Comparison of ENCODE assay signal across 8 mouse cellular contexts in genomic region chr3:63964100-63964921, GRCm38 (mm10). TPM values are rescaled to one million over a fixed set of nuclear protein-coding genes. Genes with fewer than 3 reads are reported as not detected.
A peak's percentile ranks its signal among the peaks of the same experiment; 100 is the strongest.
DNase-seq lines count a peak whose midpoint lies in the region; ATAC-seq lines count a peak whose summit lies in the region.

Gene Slc33a1 (minus strand): TSS chr3:63964768.

- under 1% methylated on average over 69 of the region's 69 CpGs for WGBS in hindbrain, embryonic 12.5 days

- H3K9me3 ChIP-seq in hindbrain, embryonic 12.5 days (replicated peaks): no peaks in the 10 kb centered on the region

- peak within 1 kb of the TSS; percentile 81 for H3K9ac ChIP-seq in hindbrain, embryonic 12.5 days

- peak within 1 kb of the TSS; percentile 88 for H3K27ac ChIP-seq in hindbrain, embryonic 12.5 days

- DNase-seq in NIH3T3 (ENCODE audit: low read depth): peak; percentile 100
- DNase-seq in cerebellum, postnatal 10 days: peak; percentile 100
- peak; percentile 98 to 99 for DNase-seq in frontal cortex, postnatal 10 days (ENCODE audit: low spot score in 2 of 2)
- peak; percentile 100 for DNase-seq in layer of hippocampus, postnatal 14 days (ENCODE audit: low spot score in 2 of 2)
- peak; percentile 100 for DNase-seq in lung, postnatal 14 days
- peak; percentile 100 for DNase-seq in retina, adult 2 months (ENCODE audit: low read depth, low spot score)
- DNase-seq in thymus, postnatal 36 days: peak; percentile 95 to 96

- H3K4me1 ChIP-seq in hindbrain, embryonic 12.5 days: peaks cover 23% of the 10 kb centered on the region

- H3K27me3 ChIP-seq in hindbrain, embryonic 12.5 days: peaks cover 12% of the 10 kb centered on the region; the same call in 1 of the 2 replicates

- H3K4me3 ChIP-seq in hindbrain, embryonic 12.5 days: peak within 1 kb of the TSS; percentile 71

- peak; percentile 98 for ATAC-seq in hindbrain, embryonic 12.5 days (ENCODE audit: low FRiP score)

- H3K4me2 ChIP-seq in hindbrain, embryonic 12.5 days (replicated peaks): peak within 1 kb of the TSS; percentile 72

- H3K36me3 ChIP-seq in hindbrain, embryonic 12.5 days: no peaks in the 10 kb centered on the region

RNA-seq across cellular contexts. Expression of gene Slc33a1, which starts in this region (rescaled TPM):
- polyA plus RNA-seq in hindbrain, embryonic 12.5 days (2016; fragmentation: Nextera tagmentation; extraction: Ambion mirVana): 14.4 and 15.3 TPM in 2 replicates
- 10 to 100 TPM; 25.5 to 28.3 TPM for total RNA-seq in layer of hippocampus, postnatal 14 days (2021)

Comparison
In these comparisons a context has a peak if more than half of its experiments do, and no peak if none do; other contexts are left out.
1. Peak in every context shown above with its lines: DNase-seq, ATAC-seq, H3K4me3 ChIP-seq and H3K27ac ChIP-seq.